Mouse (Mus musculus) myocyte (in vitro differentiated cells): Measurements from ENCODE around the gene Olfr749. TPM values are rescaled to one million over a fixed set of nuclear protein-coding genes. Genes with fewer than 3 reads are reported as not detected.
A peak's percentile ranks its signal among the peaks of the same experiment; 100 is the strongest.
"Not testable (repeated sequence)": the region's sequence is repeated elsewhere in the genome, so short reads cannot be mapped to it uniquely, and the experiment has no call there.

ENCODE experiments used
- H3K27me3 ChIP-seq: one replicate; pipeline ENCODE4 v1.6.1; 2011; ENCODE audit not compliant: control insufficient read depth, insufficient read depth, insufficient read length
- H3K36me3 ChIP-seq: one replicate; pipeline ENCODE4 v1.6.1; 2011; ENCODE audit not compliant: control insufficient read depth, insufficient read depth
- H3K4me2 ChIP-seq: one replicate; pipeline ENCODE4 v1.6.1; 2011; ENCODE audit warnings: low read depth, control low read depth
- H3K4me3 ChIP-seq: one replicate; pipeline ENCODE4 v1.5.1; 2011; ENCODE audit warnings: mild to moderate bottlenecking, control low read depth, moderate library complexity
- H3K79me2 ChIP-seq: one replicate; pipeline ENCODE4 v1.6.1; 2011; ENCODE audit not compliant: control insufficient read depth, insufficient read depth
- H3ac ChIP-seq: one replicate; pipeline ENCODE4 v1.6.1; 2011; ENCODE audit not compliant: control insufficient read depth, insufficient read length
- CEBPB ChIP-seq: IDR thresholded peaks from 2 replicates; pipeline ENCODE4 v1.6.1; 2011; ENCODE audit warnings: mild to moderate bottlenecking, moderate library complexity; ENCODE audit not compliant: poor library complexity, insufficient read depth, severe bottlenecking
- E2F4 ChIP-seq: IDR thresholded peaks from one replicate; pipeline ENCODE4 v1.6.1; 2011; ENCODE audit warnings: mild to moderate bottlenecking, control low read depth, moderate library complexity; ENCODE audit not compliant: insufficient read depth
- MAX ChIP-seq: IDR thresholded peaks from one replicate; pipeline ENCODE4 v1.6.1; 2011; ENCODE audit warnings: low read depth, mild to moderate bottlenecking, control low read depth
- MYOD1 ChIP-seq, 3 experiments: IDR thresholded peaks; one replicate each; pipeline ENCODE4 v1.6.1; 2011; ENCODE audit warnings: control low read depth in 2 of 3, low read depth in 2 of 3, mild to moderate bottlenecking in 2 of 3, moderate library complexity in 1 of 3; ENCODE audit not compliant: insufficient read length in 2 of 3, control insufficient read depth in 1 of 3
- MYOG ChIP-seq, 3 experiments: IDR thresholded peaks; one replicate each; pipeline ENCODE4 v1.6.1; 2011; ENCODE audit warnings: control low read depth in 2 of 3, low read depth in 2 of 3, mild to moderate bottlenecking in 2 of 3; ENCODE audit not compliant: insufficient read length in 2 of 3, control insufficient read depth in 1 of 3, insufficient read depth in 1 of 3
- POLR2A ChIP-seq: IDR thresholded peaks from one replicate; pipeline ENCODE4 v1.6.1; 2011; ENCODE audit warnings: low read depth, mild to moderate bottlenecking, control low read depth, moderate library complexity; ENCODE audit not compliant: insufficient read length
- POLR2AphosphoS2 ChIP-seq: IDR thresholded peaks from one replicate; pipeline ENCODE4 v1.6.1; 2011; ENCODE audit warnings: low read depth, control low read depth; ENCODE audit not compliant: insufficient read length
- REST ChIP-seq: IDR thresholded peaks from one replicate; pipeline ENCODE4 v1.6.1; 2011; ENCODE audit warnings: mild to moderate bottlenecking, control low read depth, moderate library complexity; ENCODE audit not compliant: insufficient read depth, insufficient read length
- SRF ChIP-seq: IDR thresholded peaks from one replicate; pipeline ENCODE4 v1.6.1; 2011; ENCODE audit warnings: low read depth; ENCODE audit not compliant: control insufficient read depth, insufficient read length
- TCF12 ChIP-seq: IDR thresholded peaks from one replicate; pipeline ENCODE4 v1.6.1; 2011; ENCODE audit warnings: mild to moderate bottlenecking, control low read depth; ENCODE audit not compliant: poor library complexity, insufficient read depth, severe bottlenecking
- TCF3 ChIP-seq: IDR thresholded peaks from one replicate; pipeline ENCODE4 v1.6.1; 2011; ENCODE audit warnings: low read depth, control low read depth; ENCODE audit not compliant: insufficient read length
- USF1 ChIP-seq: IDR thresholded peaks from one replicate; pipeline ENCODE4 v1.6.1; 2011; ENCODE audit warnings: low read depth, mild to moderate bottlenecking, control low read depth, moderate library complexity
- polyA plus RNA-seq: library from polyadenylated mRNA; unstranded; fragments of >200 nt; fragmentation: generic; extraction: Trizol; gene quantifications from one replicate; pipeline ENCODE4 v1.2.1, GENCODE M21; 2012; ENCODE audit warnings: missing spikeins

The Olfr749 gene
- polyA plus RNA-seq, 1 experiment, result not detected

DNA sequence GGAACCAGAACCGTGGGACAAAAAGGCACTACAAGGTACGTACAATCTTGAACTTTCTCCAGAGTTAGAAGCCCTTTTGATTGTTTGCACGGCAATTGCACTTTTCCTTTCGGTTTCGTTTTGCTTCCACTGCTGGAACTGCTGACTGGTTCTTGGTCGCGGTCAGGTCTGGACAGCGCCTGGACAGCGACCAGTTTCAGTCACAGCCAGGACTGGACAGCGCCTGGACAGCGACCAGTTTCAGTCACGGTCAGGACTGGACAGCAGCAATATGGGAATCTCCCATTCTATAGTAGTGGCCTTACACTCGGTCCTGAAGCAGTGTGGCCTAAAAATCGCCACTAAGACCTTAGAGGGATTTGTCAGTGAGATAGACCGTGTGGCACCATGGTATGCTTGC lies 25.0 kb downstream of the Olfr749 start:
- H3ac ChIP-seq, H3K27me3 ChIP-seq, H3K4me3 ChIP-seq, H3K4me2 ChIP-seq, H3K79me2 ChIP-seq, H3K36me3 ChIP-seq: not testable (repeated sequence)
- TF ChIP-seq REST, result peak; percentile 81

GRCm38 (mm10) chr14:50707073-50707472 lies 37.8 kb downstream of the Olfr749 start, which contains the start of gene Olfr748:
Gene Olfr748, plus strand, starts transcription at chr14:50707373.
- Histone ChIP-seq H3K36me3 (no peaks in the 10 kb centered on the region), H3K79me2 (no peaks in the 10 kb centered on the region), H3K27me3 (no peaks in the 10 kb centered on the region), H3K4me2 (no peak within 1 kb of the TSS), H3ac (no peak within 1 kb of the TSS), H3K4me3 (no peak within 1 kb of the TSS)
- no peak for TF ChIP-seq MAX
- no peak for TF ChIP-seq MYOD1 (IDR thresholded peaks at IDR 0.05; ENCODE audit: control insufficient read depth in 1 of 3, insufficient read length in 2 of 3, low read depth in 2 of 3)
- no peak for TF ChIP-seq E2F4
- TF ChIP-seq CEBPB, result no peak

DNA sequence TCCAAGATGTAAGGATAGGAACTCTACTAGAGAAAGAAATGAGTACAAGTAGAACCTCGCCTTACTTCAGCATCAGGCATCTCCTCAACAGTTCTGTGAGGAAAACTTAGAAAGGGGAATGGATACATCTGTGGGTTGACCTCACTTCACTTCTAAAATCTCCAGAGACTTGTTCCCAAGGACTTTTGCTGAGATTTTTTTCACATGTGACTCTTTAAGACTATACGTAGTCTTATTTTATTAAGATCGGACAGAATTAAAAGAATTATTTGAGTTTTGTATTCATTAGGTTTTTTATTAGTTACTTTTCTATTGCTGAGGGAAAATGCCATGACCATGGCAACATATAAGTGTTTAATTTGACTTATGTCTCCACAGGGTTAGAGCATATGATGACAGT lies 51.8 kb downstream of the Olfr749 start, which contains the start of gene Olfr747:
Gene Olfr747 (minus strand): TSS at position 101 of the 400 bp plus-strand sequence.
- TF ChIP-seq CEBPB (no peak), E2F4 (no peak), USF1 (no peak), MYOD1 (IDR thresholded peaks at IDR 0.05; ENCODE audit: control insufficient read depth in 1 of 3, insufficient read length in 2 of 3, low read depth in 2 of 3) (no peak), POLR2AphosphoS2 (no peak), TCF3 (no peak), SRF (no peak), MYOG (IDR thresholded peaks at IDR 0.05; ENCODE audit: control insufficient read depth in 1 of 3, insufficient read depth in 1 of 3, insufficient read length in 2 of 3, low read depth in 2 of 3) (no peak), POLR2A (no peak), MAX (no peak), REST (no peak), TCF12 (no peak)
- no peaks in the 10 kb centered on the region for H3K27me3 ChIP-seq
- H3K4me3 ChIP-seq, result no peak within 1 kb of the TSS
- H3K4me2 ChIP-seq, result no peak within 1 kb of the TSS
- no peaks in the 10 kb centered on the region for H3K36me3 ChIP-seq
- no peak within 1 kb of the TSS for H3ac ChIP-seq
- no peaks in the 10 kb centered on the region for H3K79me2 ChIP-seq

Other genes starting within 250 kb of the Olfr749 start
- gene Olfr742, start 241.5 kb downstream of the Olfr749 start, polyA plus RNA-seq, result not detected
- not detected for gene Olfr743, start 223.3 kb downstream of the Olfr749 start, polyA plus RNA-seq
- not detected for gene Olfr744, start 130.2 kb downstream of the Olfr749 start, polyA plus RNA-seq
- gene Olfr745, start 105.7 kb downstream of the Olfr749 start, polyA plus RNA-seq, result not detected
- not detected for gene Olfr746, start 98.0 kb downstream of the Olfr749 start, polyA plus RNA-seq
- gene Olfr747, start 51.9 kb downstream of the Olfr749 start, polyA plus RNA-seq, result not detected
- gene Olfr748, start 37.7 kb downstream of the Olfr749 start, polyA plus RNA-seq, result not detected
- gene Ttc5, start 40.4 kb upstream of the Olfr749 start, polyA plus RNA-seq, result 26.7 TPM
- gene Ccnb1ip1, start 62.6 kb upstream of the Olfr749 start, polyA plus RNA-seq, result 0.16 TPM
- gene Parp2, start 62.7 kb upstream of the Olfr749 start, polyA plus RNA-seq, result 22.1 TPM
- gene Tep1, start 125.5 kb upstream of the Olfr749 start, polyA plus RNA-seq, result 20.6 TPM
- 4.9 TPM for gene Klhl33, start 152.4 kb upstream of the Olfr749 start, polyA plus RNA-seq
- 81.0 TPM for gene Osgep, start 179.8 kb upstream of the Olfr749 start, polyA plus RNA-seq
- gene Apex1, start 179.9 kb upstream of the Olfr749 start, polyA plus RNA-seq, result 113 TPM
- 71.3 TPM for gene Pip4p1, start 185.8 kb upstream of the Olfr749 start, polyA plus RNA-seq
- gene Pnp, start 186.0 kb upstream of the Olfr749 start, polyA plus RNA-seq, result 20.4 TPM
- 11.9 TPM for gene Gm49342, start 199.4 kb upstream of the Olfr749 start, polyA plus RNA-seq
- gene Pnp2, start 210.9 kb upstream of the Olfr749 start, polyA plus RNA-seq, result 0.08 TPM